Mouse (Mus musculus) Patski (cell line): ENCODE results near the gene Marcksl1. TPM values are rescaled to one million over a fixed set of nuclear protein-coding genes. Genes with fewer than 3 reads are reported as not detected.
"Not testable (repeated sequence)": the region's sequence is repeated elsewhere in the genome, so short reads cannot be mapped to it uniquely, and the experiment has no call there.

ENCODE experiments used
- ATAC-seq: fragments of 100-300 bp; one replicate; pipeline ENCODE4 v1.8.0; 2021
- CTCF ChIA-PET: fragments of 350-600 bp; sonication (Branson Sonifier 250); formaldehyde crosslinking; loops from one replicate; lab custom pipeline; 2022; ENCODE audit warnings: inconsistent platforms; lab: Charles Lee
- POLR2A ChIA-PET: fragments of 350-600 bp; sonication (Branson Sonifier 250); formaldehyde crosslinking; loops from one replicate; lab custom pipeline; 2022; ENCODE audit warnings: antibody characterized with exemption, inconsistent platforms; lab: Charles Lee
- DNase-seq: peaks from one replicate; pipeline ENCODE4 v3.0.0-alpha.2; 2011; ENCODE audit warnings: low read depth, low spot score
- H3K27me3 ChIP-seq: fragments of 371-371 bp; one replicate; pipeline ENCODE4 v1.5.1; 2021
- CTCF ChIP-seq: fragments of 100-300 bp; IDR thresholded peaks from one replicate; pipeline ENCODE4 v1.5.1; 2021
- in situ Hi-C: fragments of 300-500 bp; cut with MboI; formaldehyde crosslinking; loops from 3 replicates; pipeline ENCODE4 v1.11.1; 2018; ENCODE audit warnings: low pct_unique_long_range_greater_than_20kb, mixed read lengths
- polyA plus RNA-seq: library from polyadenylated mRNA; unstranded; gene quantifications from one replicate; pipeline ENCODE4 v1.2.3, GENCODE M21; 2021

Marcksl1 gene
- polyA plus RNA-seq, 1 experiment from 2014 or later = 115 TPM

- ATAC-seq = peak; percentile 10
- CTCF ChIA-PET = interaction anchor here (1.0 to 1.4 kb wide), 3 partner anchors 9 to 66 kb away, joined by 3 to 4 read pairs (median 3); no protein-coding TSS in a partner anchor
These were observed 28.6 kb downstream of the Marcksl1 start for GRCm38 (mm10) chr4:129541868-129542591.

DNA sequence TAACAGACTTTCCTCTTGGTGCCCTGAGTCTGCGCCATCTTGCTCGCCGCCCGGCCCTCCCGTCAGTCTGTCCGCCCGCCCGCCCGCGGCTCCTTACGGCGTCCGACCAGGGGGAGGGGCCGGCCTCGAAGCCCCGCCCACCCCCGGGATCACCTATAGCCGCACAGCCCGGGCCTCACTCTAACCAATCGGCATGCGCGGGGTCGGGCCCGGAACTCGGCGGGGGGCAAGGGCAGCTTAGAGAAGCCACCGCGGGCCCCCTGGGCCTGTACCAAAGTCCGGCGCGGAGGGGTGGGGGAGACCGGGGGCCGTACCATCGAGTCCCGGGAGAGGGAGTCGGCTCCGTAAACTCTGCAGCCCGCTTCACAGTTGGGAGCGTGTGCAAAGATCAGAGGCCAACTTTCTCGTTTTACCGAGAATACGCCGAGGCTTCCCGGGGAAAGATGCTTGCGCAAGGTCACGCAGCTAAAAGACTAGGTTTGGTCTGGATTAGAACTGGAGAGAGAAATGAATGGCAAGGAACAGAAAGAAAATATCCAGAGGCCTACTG is 29.3 kb downstream of the Marcksl1 start, which contains the start of gene Hdac1:
Gene Hdac1, minus strand, starts transcription at position 122 of the 550 bp plus-strand sequence.
- DNase-seq = peak; percentile 47
- in situ Hi-C loops = loop anchor here (5.0 kb wide), 1 partner anchor 45 kb away; no protein-coding TSS in a partner anchor
- no peak for TF ChIP-seq CTCF
- H3K27me3 ChIP-seq = no peaks in the 10 kb centered on the region
- ChIA-PET POLR2A (interaction anchor here (1.0 to 1.2 kb wide), 2 partner anchors 12 to 34 kb away, joined by 3 to 4 read pairs; no protein-coding TSS in a partner anchor), CTCF (interaction anchor here (1.2 to 1.4 kb wide), 2 partner anchors 10 to 66 kb away, joined by 3 to 4 read pairs; no protein-coding TSS in a partner anchor)
- peak; percentile 91 for ATAC-seq

More at GRCm38 (mm10) chr4:129541868-129542591, 28.6 kb downstream of the Marcksl1 start:
- POLR2A ChIA-PET = interaction anchor here (1.0 to 1.2 kb wide), 2 partner anchors 13 to 35 kb away, joined by 3 to 4 read pairs; no protein-coding TSS in a partner anchor
- peak; percentile 56 for TF ChIP-seq CTCF
- H3K27me3 ChIP-seq = no peaks in the 10 kb centered on the region
- in situ Hi-C loops = loop anchor here (5.0 kb wide), 1 partner anchor 45 kb away; no protein-coding TSS in a partner anchor
- DNase-seq = no peak

DNA sequence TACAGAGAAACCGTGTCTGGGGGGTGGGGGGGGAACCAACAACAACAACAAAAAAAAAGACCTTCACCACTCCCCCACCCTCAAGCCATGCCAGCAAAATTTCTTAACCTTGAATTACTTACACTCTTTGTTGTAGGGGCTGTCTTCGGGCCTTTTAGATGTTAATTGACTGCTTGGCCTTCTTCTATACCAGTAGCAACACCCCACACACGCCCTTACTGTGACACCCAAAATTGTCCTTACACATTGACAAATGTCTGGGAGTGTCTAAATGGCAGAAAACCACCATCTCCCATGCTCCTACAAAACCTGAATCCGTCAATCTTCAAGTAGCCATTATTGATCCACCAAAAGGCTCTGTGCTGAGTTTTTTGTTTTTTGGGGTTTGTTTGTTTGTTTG is 30.7 kb downstream of the Marcksl1 start:
- ChIA-PET CTCF (no interaction called here), POLR2A (no interaction called here)
- no peak for TF ChIP-seq CTCF
- no peak for ATAC-seq
- no peak for DNase-seq
- in situ Hi-C loops = loop anchor here (5.0 kb wide), 1 partner anchor 43 kb away; no protein-coding TSS in a partner anchor
- no peaks in the 10 kb centered on the region for H3K27me3 ChIP-seq

GRCm38 (mm10) chr4:129547631-129548030 is 34.2 kb downstream of the Marcksl1 start:
- CTCF ChIA-PET, in situ Hi-C loops: not testable (repeated sequence)

DNA sequence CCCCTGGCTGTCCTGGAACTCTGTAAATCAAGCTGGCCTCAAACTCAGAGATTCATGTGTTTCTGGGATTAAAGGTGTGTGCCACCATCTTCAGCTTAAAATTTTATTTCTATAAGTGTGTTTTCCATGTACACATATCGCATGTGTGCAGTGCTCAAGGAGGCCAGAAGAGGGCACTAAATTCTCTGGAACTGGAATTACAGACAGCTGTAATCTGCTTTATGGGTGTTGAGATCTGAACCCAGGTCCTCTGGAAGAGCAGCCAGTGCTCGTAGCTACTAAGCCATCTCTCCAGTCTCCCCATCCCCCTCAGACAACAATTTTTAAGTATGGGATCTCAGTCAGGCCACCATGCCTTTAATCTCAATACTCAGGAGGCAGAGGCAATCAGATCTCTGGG is 35.9 kb downstream of the Marcksl1 start:
- no peaks in the 10 kb centered on the region for H3K27me3 ChIP-seq
- in situ Hi-C loops = no loop called here
- ATAC-seq = no peak
- DNase-seq = no peak
- ChIA-PET CTCF (interaction anchor here (1.2 kb wide), 1 partner anchor 59 kb away, joined by 4 read pairs; no protein-coding TSS in a partner anchor), POLR2A (no interaction called here)
- peak; percentile 9 for TF ChIP-seq CTCF

More at GRCm38 (mm10) chr4:129547631-129548030, 34.2 kb downstream of the Marcksl1 start:
- POLR2A ChIA-PET, H3K27me3 ChIP-seq, DNase-seq, ATAC-seq: not testable (repeated sequence)

DNA sequence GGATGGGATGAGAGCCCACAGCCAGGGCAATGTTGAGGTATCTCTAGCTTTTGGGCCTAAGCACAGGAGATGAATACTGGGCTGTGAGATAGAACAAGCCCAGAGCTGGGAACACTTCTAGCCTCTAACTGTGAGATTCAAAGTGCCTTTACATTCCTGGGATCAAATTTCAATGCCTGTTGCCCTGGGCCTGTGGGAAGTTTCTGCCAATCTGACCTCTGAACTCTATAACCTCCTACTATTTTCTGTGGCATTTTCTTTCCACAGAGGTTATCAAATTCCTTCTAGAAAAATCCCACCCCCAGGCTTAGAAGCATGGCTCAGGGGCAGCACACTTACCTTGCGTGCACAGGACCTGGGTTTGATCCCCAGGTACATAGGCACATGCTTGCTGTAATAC is 36.9 kb downstream of the Marcksl1 start:
- CTCF ChIA-PET = no interaction called here
- TF ChIP-seq CTCF = no peak
- ATAC-seq = no peak
- no peak for DNase-seq
- H3K27me3 ChIP-seq = no peaks in the 10 kb centered on the region
- POLR2A ChIA-PET = no interaction called here
- in situ Hi-C loops = no loop called here

- in situ Hi-C loops = not testable (repeated sequence)
These were observed 41.1 kb downstream of the Marcksl1 start for GRCm38 (mm10) chr4:129554512-129554911.

DNA sequence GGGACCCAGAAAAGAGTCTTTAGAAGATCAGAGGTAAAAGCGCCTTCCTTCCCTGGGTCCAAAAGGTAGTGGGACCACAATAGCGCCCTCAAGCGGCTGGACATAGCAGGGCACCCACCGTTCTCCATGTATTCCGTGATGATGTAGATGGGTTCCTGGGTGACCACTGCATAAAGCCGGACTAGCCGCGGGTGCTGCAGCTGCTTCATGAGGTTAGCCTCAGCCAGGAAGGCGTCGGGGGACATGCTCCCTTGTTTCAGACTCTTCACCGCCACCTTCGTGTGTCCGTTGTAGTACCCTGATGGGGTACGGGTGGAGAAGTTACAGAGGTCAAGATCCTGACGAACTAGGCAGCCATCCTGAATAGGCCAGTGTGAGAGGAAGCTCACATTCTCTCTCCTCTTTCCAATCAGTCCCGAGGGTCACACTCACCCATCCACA is 42.1 kb downstream of the Marcksl1 start:
- CTCF ChIA-PET = no interaction called here
- TF ChIP-seq CTCF = no peak
- no peaks in the 10 kb centered on the region for H3K27me3 ChIP-seq
- POLR2A ChIA-PET = interaction anchor here (1.2 kb wide), 1 partner anchor 13 kb away, joined by 3 read pairs; the partner anchor contains the start of gene Hdac1
- in situ Hi-C loops = no loop called here
- ATAC-seq (no peak), DNase-seq (no peak)

More at GRCm38 (mm10) chr4:129554512-129554911, 41.1 kb downstream of the Marcksl1 start:
- DNase-seq, ATAC-seq, H3K27me3 ChIP-seq: not testable (repeated sequence)
- POLR2A ChIA-PET = interaction anchor here (1.2 kb wide), 1 partner anchor 12 kb away, joined by 3 read pairs; the partner anchor contains the start of gene Hdac1
- CTCF ChIA-PET = interaction anchor here (1.0 kb wide), 1 partner anchor 23 kb away, joined by 4 read pairs; no protein-coding TSS in a partner anchor

- POLR2A ChIA-PET = no interaction called here
- no peak for DNase-seq
These were observed 42.6 kb downstream of the Marcksl1 start for GRCm38 (mm10) chr4:129555862-129556531.

More at GRCm38 (mm10) chr4:129555862-129556531, 42.6 kb downstream of the Marcksl1 start:
- H3K27me3 ChIP-seq = no peaks in the 10 kb centered on the region
- ATAC-seq = no peak
- CTCF ChIA-PET = no interaction called here
- no peak for TF ChIP-seq CTCF
- in situ Hi-C loops = no loop called here
